Mouse (Mus musculus) MEL (cell line): ENCODE data around the gene Fgfr2. TPM values are rescaled to one million over a fixed set of nuclear protein-coding genes. Genes with fewer than 3 reads are reported as not detected.

ENCODE experiments used
- DNase-seq: peaks from one replicate; pipeline ENCODE4 v3.0.0; 2011; ENCODE audit warnings: low read depth, low spot score
- H3K27ac ChIP-seq: 2 replicates; pipeline ENCODE4 v1.5.1; 2012; ENCODE audit warnings: low read depth, mild to moderate bottlenecking, control low read depth, low read length, moderate library complexity; ENCODE audit not compliant: control insufficient read depth
- H3K27me3 ChIP-seq, 2 experiments: fragments of 150-350 bp in 1 of 2; sonication (generic) in 1 of 2; 2 replicates each; pipeline ENCODE4 v1.6.1; 2012; ENCODE audit warnings: low read length in 2 of 2, mild to moderate bottlenecking in 2 of 2, improper control_type of control experiment in 1 of 2, moderate library complexity in 1 of 2; ENCODE audit not compliant: insufficient read depth in 2 of 2, control insufficient read depth in 1 of 2
- H3K36me3 ChIP-seq, 2 experiments: 2 replicates each; pipeline ENCODE4 v1.6.1; 2012 to 2014; ENCODE audit warnings: low read length in 2 of 2, improper control_type of control experiment in 1 of 2, inconsistent platforms in 1 of 2, mild to moderate bottlenecking in 1 of 2; ENCODE audit not compliant: insufficient read depth in 2 of 2, control insufficient read depth in 1 of 2
- H3K4me1 ChIP-seq, 2 experiments: fragments of 150-350 bp in 1 of 2; sonication (generic) in 1 of 2; 2 replicates each; pipeline ENCODE4 v1.6.1; 2012; ENCODE audit warnings: low read length in 2 of 2, improper control_type of control experiment in 1 of 2, mild to moderate bottlenecking in 1 of 2; ENCODE audit not compliant: insufficient read depth in 2 of 2, control insufficient read depth in 1 of 2
- H3K4me3 ChIP-seq, 2 experiments: fragments of 150-350 bp in 1 of 2; sonication (generic) in 1 of 2; 2 replicates each; pipeline ENCODE4 v1.5.1; 2012; ENCODE audit warnings: low read depth in 2 of 2, low read length in 2 of 2, mild to moderate bottlenecking in 2 of 2, moderate library complexity in 2 of 2, control low read depth in 1 of 2, improper control_type of control experiment in 1 of 2; ENCODE audit not compliant: control insufficient read depth in 1 of 2, insufficient read depth in 1 of 2
- H3K79me2 ChIP-seq: 2 replicates; pipeline ENCODE4 v1.6.1; 2012; ENCODE audit warnings: mild to moderate bottlenecking, low read length, moderate library complexity; ENCODE audit not compliant: control insufficient read depth, poor library complexity, insufficient read depth
- H3K9ac ChIP-seq: 2 replicates; pipeline ENCODE4 v1.6.1; 2012; ENCODE audit warnings: low read depth, mild to moderate bottlenecking, control low read depth, low read length, moderate library complexity; ENCODE audit not compliant: control insufficient read depth, poor library complexity, severe bottlenecking
- H3K9me3 ChIP-seq: fragments of 150-350 bp; sonication (generic); replicated peaks from 2 replicates; pipeline ENCODE4 v1.6.1; 2012; ENCODE audit warnings: mild to moderate bottlenecking, low read length, improper control_type of control experiment, moderate library complexity; ENCODE audit not compliant: insufficient read depth
- CHD1 ChIP-seq: IDR thresholded peaks from 2 replicates; pipeline ENCODE4 v1.6.1; 2012; ENCODE audit warnings: low read depth, mild to moderate bottlenecking, inconsistent platforms, low read length, improper control_type of control experiment
- ELF1 ChIP-seq: IDR thresholded peaks from 2 replicates; pipeline ENCODE4 v1.6.1; 2014; ENCODE audit warnings: low read depth, mild to moderate bottlenecking, inconsistent platforms, low read length, improper control_type of control experiment, moderate library complexity
- ETS1 ChIP-seq: IDR thresholded peaks from 2 replicates; pipeline ENCODE4 v1.6.1; 2012; ENCODE audit warnings: low read depth, mild to moderate bottlenecking, inconsistent platforms, low read length, improper control_type of control experiment, moderate library complexity
- GATA1 ChIP-seq: IDR thresholded peaks from 2 replicates; pipeline ENCODE4 v1.6.1; 2011; ENCODE audit warnings: low read depth, low read length, improper control_type of control experiment
- HCFC1 ChIP-seq: IDR thresholded peaks from 2 replicates; pipeline ENCODE4 v1.6.1; 2012; ENCODE audit warnings: low read depth, mild to moderate bottlenecking, inconsistent platforms, low read length, improper control_type of control experiment, moderate library complexity
- JUND ChIP-seq: IDR thresholded peaks from 2 replicates; pipeline ENCODE4 v1.6.1; 2011; ENCODE audit warnings: low read depth, mild to moderate bottlenecking, improper control_type of control experiment, low read length
- KAT2A ChIP-seq: conservative IDR thresholded peaks from 2 replicates; pipeline ENCODE4 v1.6.1; 2012; ENCODE audit warnings: low read depth, low read length, improper control_type of control experiment, inconsistent platforms
- MAFK ChIP-seq: IDR thresholded peaks from 2 replicates; pipeline ENCODE4 v1.6.1; 2011; ENCODE audit warnings: low read depth, mild to moderate bottlenecking, low read length, improper control_type of control experiment, borderline replicate concordance
- MAX ChIP-seq: IDR thresholded peaks from 2 replicates; pipeline ENCODE4 v1.6.1; 2011; ENCODE audit warnings: low read length, improper control_type of control experiment
- MEF2A ChIP-seq: IDR thresholded peaks from 2 replicates; pipeline ENCODE4 v1.6.1; 2014; ENCODE audit warnings: low read depth, mild to moderate bottlenecking, inconsistent platforms, low read length, improper control_type of control experiment; ENCODE audit not compliant: poor library complexity, insufficient replicate concordance, severe bottlenecking; ENCODE audit errors: extremely low read depth
- MXI1 ChIP-seq: IDR thresholded peaks from 2 replicates; pipeline ENCODE4 v1.6.1; 2011; ENCODE audit warnings: mild to moderate bottlenecking, low read depth, low read length, improper control_type of control experiment
- MYB ChIP-seq: IDR thresholded peaks from 2 replicates; pipeline ENCODE4 v1.6.1; 2011; ENCODE audit warnings: mild to moderate bottlenecking, low read depth, low read length, improper control_type of control experiment
- MYC ChIP-seq: IDR thresholded peaks from 2 replicates; pipeline ENCODE4 v1.6.1; 2011; ENCODE audit warnings: low read depth, mild to moderate bottlenecking, low read length, improper control_type of control experiment, moderate library complexity
- NELFE ChIP-seq: IDR thresholded peaks from 2 replicates; pipeline ENCODE4 v1.6.1; 2011; ENCODE audit warnings: low read depth, low read length, improper control_type of control experiment
- POLR2A ChIP-seq, 2 experiments: IDR thresholded peaks; 2 replicates each; pipeline ENCODE4 v1.6.1; 2011 to 2012; ENCODE audit warnings: low read length in 2 of 2, mild to moderate bottlenecking in 2 of 2, control low read depth in 1 of 2, improper control_type of control experiment in 1 of 2, low read depth in 1 of 2, moderate library complexity in 1 of 2; ENCODE audit not compliant: control insufficient read depth in 1 of 2, insufficient read depth in 1 of 2, poor library complexity in 1 of 2
- POLR2AphosphoS5 ChIP-seq: IDR thresholded peaks from 2 replicates; pipeline ENCODE4 v1.6.1; 2012; ENCODE audit warnings: low read depth, borderline replicate concordance, mild to moderate bottlenecking, inconsistent platforms, low read length, moderate library complexity, mixed read lengths
- RCOR1 ChIP-seq: IDR thresholded peaks from 2 replicates; pipeline ENCODE4 v1.6.1; 2012; ENCODE audit warnings: low read depth, mild to moderate bottlenecking, inconsistent platforms, low read length, improper control_type of control experiment
- SMC3 ChIP-seq: IDR thresholded peaks from 2 replicates; pipeline ENCODE4 v1.6.1; 2011; ENCODE audit warnings: low read depth, low read length, improper control_type of control experiment
- TAL1 ChIP-seq: IDR thresholded peaks from 2 replicates; pipeline ENCODE4 v1.6.1; 2012; ENCODE audit warnings: mild to moderate bottlenecking, inconsistent platforms, low read length, moderate library complexity, mixed read lengths
- TCF12 ChIP-seq: IDR thresholded peaks from 2 replicates; pipeline ENCODE4 v1.6.1; 2014; ENCODE audit warnings: low read depth, mild to moderate bottlenecking, inconsistent platforms, low read length, improper control_type of control experiment, moderate library complexity
- UBTF ChIP-seq: IDR thresholded peaks from 2 replicates; pipeline ENCODE4 v1.6.1; 2012; ENCODE audit warnings: low read depth, mild to moderate bottlenecking, inconsistent platforms, low read length, improper control_type of control experiment, moderate library complexity, borderline replicate concordance; ENCODE audit not compliant: insufficient read depth
- ZC3H11A ChIP-seq: IDR thresholded peaks from 2 replicates; pipeline ENCODE4 v1.6.1; 2012; ENCODE audit warnings: low read depth, mild to moderate bottlenecking, inconsistent platforms, low read length, improper control_type of control experiment
- ZKSCAN1 ChIP-seq: IDR thresholded peaks from 2 replicates; pipeline ENCODE4 v1.6.1; 2012; ENCODE audit warnings: low read depth, mild to moderate bottlenecking, inconsistent platforms, low read length, improper control_type of control experiment, moderate library complexity
- ZMIZ1 ChIP-seq: IDR thresholded peaks from 2 replicates; pipeline ENCODE4 v1.6.1; 2012; ENCODE audit warnings: low read depth, mild to moderate bottlenecking, inconsistent platforms, low read length, improper control_type of control experiment, moderate library complexity
- ZNF384 ChIP-seq: IDR thresholded peaks from 2 replicates; pipeline ENCODE4 v1.6.1; 2012; ENCODE audit warnings: low read depth, mild to moderate bottlenecking, inconsistent platforms, low read length, improper control_type of control experiment
- polyA plus RNA-seq, 2 experiments: library from polyadenylated mRNA; stranded (reverse) in 1 of 2; unstranded in 1 of 2; fragments of >175 nt in 1 of 2; fragments of >200 nt in 1 of 2; gene quantifications; 2 replicates each; pipeline versions ENCODE4 v1.2.1 to v1.2.4; 2012; ENCODE audit warnings: low replicate concordance in 2 of 2, low read depth in 1 of 2; ENCODE audit not compliant: insufficient read length in 2 of 2, insufficient read depth in 1 of 2, missing spikeins in 1 of 2
- total RNA-seq: library from RNA; depleted of rRNA; stranded (reverse); fragments of 300-350 nt; gene quantifications from 2 replicates; pipeline ENCODE4 v1.2.3, GENCODE M21; 2012

Gene Fgfr2
- total and polyA plus RNA-seq, 3 experiments: not detected

DNA sequence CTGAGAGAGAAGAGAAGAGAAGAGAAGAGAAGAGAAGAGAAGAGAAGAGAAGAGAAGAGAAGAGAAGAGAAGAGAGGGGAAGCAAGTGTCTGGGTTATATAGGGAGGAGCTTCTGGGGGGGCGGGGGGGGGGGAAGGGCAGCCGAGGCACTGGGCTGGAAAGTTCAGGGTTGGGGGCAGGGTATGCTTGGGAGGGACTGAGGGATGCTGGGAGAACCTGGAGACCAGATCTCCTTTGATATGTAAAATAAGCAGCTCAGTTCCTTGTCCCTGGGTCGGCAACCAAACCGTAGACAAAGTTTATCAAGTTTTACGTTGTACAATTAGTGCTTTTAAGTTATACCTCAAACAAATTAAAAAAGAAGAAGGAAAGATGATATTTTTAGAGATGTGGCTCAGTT, 2263.2 kb downstream of the Fgfr2 start:
- H3K4me1 ChIP-seq: no peaks in the 10 kb centered on the region
- H3K27me3 ChIP-seq: no peaks in the 10 kb centered on the region

DNA sequence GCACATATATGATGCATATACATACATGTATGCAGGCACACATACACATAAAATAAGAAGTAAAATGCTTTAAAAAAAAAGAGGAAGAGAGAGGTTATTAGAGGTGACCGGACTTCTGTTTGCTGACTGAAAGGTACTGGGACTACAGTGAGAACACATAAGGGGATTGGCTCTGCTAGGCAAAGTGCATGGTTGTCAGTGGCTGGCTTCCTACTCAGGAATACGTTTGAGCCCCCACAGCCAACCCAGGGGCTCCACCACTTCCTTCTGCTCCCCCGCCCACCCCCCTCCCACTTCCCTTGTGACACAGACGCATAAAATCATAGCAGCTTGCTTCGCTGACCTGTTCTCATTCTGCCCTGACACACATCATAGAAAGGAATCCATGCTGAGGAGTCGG, 2265.2 kb downstream of the Fgfr2 start:
- Histone ChIP-seq H3K4me1 (no peaks in the 10 kb centered on the region), H3K9me3 (no peaks in the 10 kb centered on the region), H3K9ac (no peak overlapping the region), H3K79me2 (no peaks in the 10 kb centered on the region), H3K4me3 (no peak overlapping the region), H3K36me3 (no peaks in the 10 kb centered on the region), H3K27me3 (no peaks in the 10 kb centered on the region), H3K27ac (no peak overlapping the region)
- TF ChIP-seq ZKSCAN1: no peak
- no peak for DNase-seq

More for the DNA sequence above, 2263.2 kb downstream of the Fgfr2 start:
- Histone ChIP-seq H3K4me3 (no peak overlapping the region), H3K9me3 (no peaks in the 10 kb centered on the region), H3K36me3 (no peaks in the 10 kb centered on the region), H3K27ac (no peak overlapping the region), H3K79me2 (no peaks in the 10 kb centered on the region), H3K9ac (no peak overlapping the region)
- no peak for DNase-seq
- TF ChIP-seq SMC3: no peak
- TF ChIP-seq MXI1: no peak
- no peak for TF ChIP-seq NELFE
- TF ChIP-seq ETS1: no peak
- TF ChIP-seq CHD1: no peak
- no peak for TF ChIP-seq GATA1
- TF ChIP-seq MYC: no peak
- no peak for TF ChIP-seq MEF2A
- no peak for TF ChIP-seq JUND
- TF ChIP-seq ZMIZ1: no peak
- TF ChIP-seq RCOR1: no peak
- TF ChIP-seq KAT2A: no peak
- TF ChIP-seq POLR2A (IDR thresholded peaks at IDR 0.05; ENCODE audit: control insufficient read depth in 1 of 2, insufficient read depth in 1 of 2, low read depth in 1 of 2, low read length in 2 of 2, poor library complexity in 1 of 2): no peak
- no peak for TF ChIP-seq MAX

DNA sequence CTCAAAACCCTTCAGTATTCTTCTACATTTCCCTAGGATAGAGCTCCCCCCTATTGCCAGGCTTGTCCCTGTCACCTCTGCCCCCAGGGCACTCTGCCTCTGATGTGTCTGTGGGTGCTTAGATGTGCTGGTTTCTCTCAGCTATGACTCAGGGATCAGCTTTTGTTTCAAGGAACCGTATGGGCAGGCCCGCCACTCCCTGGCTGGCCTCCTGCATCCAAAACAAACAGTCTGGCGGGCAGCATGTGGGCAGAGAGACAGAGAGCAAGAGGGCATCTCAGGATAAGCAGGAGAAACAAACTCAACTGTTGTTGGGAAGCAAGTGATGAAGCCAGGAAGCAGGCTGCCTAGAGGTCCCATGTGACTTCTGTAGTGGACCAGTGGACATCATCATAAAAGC, 2267.5 kb downstream of the Fgfr2 start:
- DNase-seq: no peak
- H3K9me3 ChIP-seq: no peaks in the 10 kb centered on the region
- no peak overlapping the region for H3K4me3 ChIP-seq
- no peaks in the 10 kb centered on the region for H3K36me3 ChIP-seq
- no peaks in the 10 kb centered on the region for H3K27me3 ChIP-seq
- no peak overlapping the region for H3K27ac ChIP-seq
- no peaks in the 10 kb centered on the region for H3K4me1 ChIP-seq
- TF ChIP-seq ZNF384: no peak
- TF ChIP-seq ZKSCAN1: no peak
- TF ChIP-seq TAL1: no peak
- TF ChIP-seq MAFK: no peak
- TF ChIP-seq MYB: no peak
- no peak for TF ChIP-seq KAT2A
- TF ChIP-seq HCFC1: no peak
- TF ChIP-seq ZMIZ1: no peak
- TF ChIP-seq POLR2AphosphoS5: no peak
- no peak for TF ChIP-seq ZC3H11A
- TF ChIP-seq ELF1: no peak
- TF ChIP-seq TCF12: no peak
- no peak for TF ChIP-seq UBTF
- TF ChIP-seq POLR2A (IDR thresholded peaks at IDR 0.05; ENCODE audit: control insufficient read depth in 1 of 2, insufficient read depth in 1 of 2, low read depth in 1 of 2, low read length in 2 of 2, poor library complexity in 1 of 2): no peak
- TF ChIP-seq CHD1: no peak
- H3K79me2 ChIP-seq: no peaks in the 10 kb centered on the region
- H3K9ac ChIP-seq: no peak overlapping the region
